Mouse (Mus musculus) lung, adult 2 months (tissue): ENCODE measurements around the gene Fpgs.

Experiments
- CTCF ChIP-seq: fragments of 200-500 bp; IDR thresholded peaks from 2 replicates; pipeline ENCODE4 v1.5.1; 2011; ENCODE audit warnings: mild to moderate bottlenecking, low read length, control low read depth; ENCODE audit not compliant: insufficient read depth
- POLR2A ChIP-seq: fragments of 200-500 bp; IDR thresholded peaks from 2 replicates; pipeline ENCODE4 v1.6.1; 2011; ENCODE audit warnings: low read depth, mild to moderate bottlenecking, control low read depth, low read length, borderline replicate concordance; ENCODE audit errors: extremely low read depth

DNA sequence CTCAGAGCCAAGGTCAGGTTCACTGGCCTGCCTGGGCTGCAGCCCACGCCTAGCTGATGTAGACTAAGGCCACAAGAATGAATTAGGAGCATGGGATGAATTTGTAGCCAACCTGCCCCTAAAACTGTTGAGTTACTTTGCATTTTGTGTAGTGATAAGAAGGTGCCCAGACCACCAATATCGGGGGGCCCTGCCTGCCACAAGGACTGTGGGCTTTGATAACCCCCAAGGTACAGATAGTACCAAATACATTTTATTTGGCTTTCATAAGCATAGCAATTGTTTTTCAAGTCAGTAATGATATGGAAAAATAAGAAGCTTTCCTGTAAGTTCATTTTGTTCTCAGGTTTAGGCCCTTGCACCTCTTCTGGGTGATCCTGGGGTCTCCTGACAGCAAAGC is 45.1 kb downstream of the Fpgs start:
- TF ChIP-seq POLR2A (no peak), CTCF (no peak)
